Mouse (Mus musculus) embryo, embryonic 11.5 days (tissue): Measurements from ENCODE around the gene Fam120c.
"Not testable (repeated sequence)": the region's sequence is repeated elsewhere in the genome, so short reads cannot be mapped to it uniquely, and the experiment has no call there.

ENCODE experiments used
- DNase-seq: peaks from one replicate; pipeline ENCODE4 v3.0.0-alpha.2; 2012; ENCODE audit warnings: low read depth, low spot score

Fam120c gene

GRCm38 (mm10) chrX:151343761-151344500 lies at the start of gene Fam120c:
TSS of gene Fam120c (plus strand) at chrX:151344175.
- DNase-seq: peak; percentile 71

- no peak for DNase-seq
Observed at GRCm38 (mm10) chrX:151298329-151298728, 45.6 kb upstream of the Fam120c start.

DNA sequence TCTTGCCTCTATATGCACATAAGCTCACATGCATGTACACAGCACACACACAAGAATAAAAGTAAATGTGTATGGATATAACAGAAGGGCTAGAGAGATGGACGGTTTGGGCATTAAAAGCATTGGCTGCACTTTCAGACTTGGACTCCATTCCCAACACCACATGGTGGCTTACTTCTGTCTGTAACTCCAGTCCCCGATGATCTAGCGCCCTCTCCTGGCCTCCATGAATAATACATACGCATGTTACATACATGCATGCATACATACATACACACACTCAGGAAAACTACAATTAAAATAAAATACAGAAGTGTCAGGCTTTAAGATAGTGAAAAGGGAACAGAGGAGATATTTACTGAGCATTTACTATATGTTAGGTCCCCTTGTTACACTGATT lies 30.2 kb upstream of the Fam120c start:
- DNase-seq: no peak

GRCm38 (mm10) chrX:151333615-151334014 lies 10.4 kb upstream of the Fam120c start:
- no peak for DNase-seq

DNA sequence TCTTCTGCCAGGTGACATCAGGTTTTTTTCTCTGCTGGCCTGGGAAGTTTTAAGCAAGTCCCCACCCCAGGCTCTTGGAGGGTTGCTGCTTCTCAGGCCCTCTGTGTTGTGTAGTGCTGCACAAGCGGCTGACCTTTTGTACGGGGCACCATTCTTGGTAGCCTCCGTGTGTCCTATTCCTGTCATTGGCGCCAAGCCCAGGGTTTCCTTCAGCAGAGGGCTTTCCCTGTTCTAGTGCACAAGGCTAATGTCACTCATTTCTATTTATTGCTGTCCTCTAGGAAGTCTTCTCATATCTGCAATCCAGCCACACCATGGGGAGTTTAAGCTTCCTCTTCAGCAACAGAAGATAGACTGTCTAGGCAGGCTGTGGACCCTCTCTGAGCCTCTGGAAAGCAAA lies 6.2 kb upstream of the Fam120c start:
- DNase-seq: no peak

DNA sequence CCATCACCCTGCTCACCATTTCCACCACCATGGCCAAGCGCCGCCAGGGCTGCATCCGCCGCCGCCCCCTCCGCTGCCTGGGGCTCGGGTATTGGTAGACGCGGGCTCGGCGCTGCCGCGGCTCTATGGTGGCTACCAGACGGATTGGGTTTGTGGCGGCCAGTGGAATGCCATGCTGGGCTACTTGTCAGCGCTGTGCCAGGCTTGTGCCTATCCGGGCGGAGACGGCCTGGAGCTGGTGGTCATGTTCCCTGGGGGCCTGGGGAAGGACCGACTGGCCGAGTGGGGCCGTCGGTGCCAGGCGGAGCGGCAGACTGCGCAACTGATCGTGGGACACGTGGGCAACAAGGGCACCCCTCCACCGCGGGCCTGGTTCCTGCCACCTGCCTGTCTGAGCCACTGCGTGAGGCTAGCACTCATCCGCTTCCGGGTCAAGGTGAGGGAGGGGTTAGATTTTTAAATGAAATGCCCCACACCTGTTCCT lies 568 bp downstream of the Fam120c start:
- no peak for DNase-seq

DNA sequence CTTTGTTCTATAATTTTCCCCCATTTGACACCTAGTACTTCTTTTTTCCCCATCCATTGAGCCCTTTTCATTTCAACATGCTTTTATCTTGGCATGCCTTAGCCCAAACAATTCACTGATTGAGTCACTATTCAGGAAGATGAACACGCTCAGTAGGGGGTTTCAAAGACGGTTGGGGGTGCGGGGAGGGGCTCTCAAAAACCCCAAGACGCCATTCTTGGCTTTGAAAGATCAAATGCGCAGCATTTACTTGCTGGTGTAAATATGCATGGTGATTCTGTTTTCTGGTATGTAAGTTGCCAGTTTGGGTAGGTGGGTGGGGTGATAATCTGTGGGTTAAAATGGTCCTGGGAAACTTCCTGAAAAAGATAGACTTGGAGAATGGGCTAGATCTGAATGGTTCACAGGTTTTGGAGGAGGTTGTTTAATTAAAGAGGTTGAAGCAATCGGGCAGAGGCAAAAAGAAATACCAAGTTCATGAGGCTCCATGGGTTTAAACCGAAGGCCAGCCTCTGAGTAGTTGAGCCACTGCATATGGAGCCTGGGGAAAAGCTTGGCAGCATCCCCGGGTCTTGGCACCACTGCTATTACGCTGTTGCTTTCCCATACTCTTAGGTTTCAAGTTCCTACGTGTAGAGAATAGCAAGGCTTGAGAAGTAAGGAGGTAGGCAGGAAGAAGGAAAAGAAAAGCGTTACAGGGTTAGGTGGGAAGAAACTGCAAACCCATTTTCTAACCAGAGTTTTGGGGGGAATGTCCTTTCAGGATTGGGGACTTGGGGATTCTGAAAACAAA lies 1.6 kb downstream of the Fam120c start:
- DNase-seq: no peak

GRCm38 (mm10) chrX:151347278-151347677 lies 3.3 kb downstream of the Fam120c start:
- DNase-seq: no peak

DNA sequence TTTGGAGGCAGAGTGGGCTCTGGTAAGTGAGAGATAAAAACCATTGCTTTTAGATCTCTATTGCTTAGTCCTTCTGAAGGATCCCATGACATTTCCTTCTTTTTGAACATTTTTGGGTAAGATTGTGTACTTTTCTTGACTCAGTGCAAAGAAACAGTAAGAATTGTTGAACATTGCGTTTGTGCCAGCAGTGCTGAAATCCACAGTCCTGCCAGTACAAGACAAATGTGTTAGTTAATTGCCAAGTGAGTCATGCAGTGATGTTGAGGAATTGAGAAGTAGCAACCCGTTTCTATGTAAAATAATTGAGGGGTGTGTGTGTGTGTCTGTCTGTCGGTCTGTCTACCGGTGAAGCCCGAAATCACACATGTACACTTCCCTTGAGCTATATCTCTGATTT lies 5.3 kb downstream of the Fam120c start:
- no peak for DNase-seq

GRCm38 (mm10) chrX:151418801-151419200 lies 74.8 kb downstream of the Fam120c start:
- DNase-seq: no peak

GRCm38 (mm10) chrX:151420791-151421190 lies 76.8 kb downstream of the Fam120c start:
- DNase-seq: no peak

DNA sequence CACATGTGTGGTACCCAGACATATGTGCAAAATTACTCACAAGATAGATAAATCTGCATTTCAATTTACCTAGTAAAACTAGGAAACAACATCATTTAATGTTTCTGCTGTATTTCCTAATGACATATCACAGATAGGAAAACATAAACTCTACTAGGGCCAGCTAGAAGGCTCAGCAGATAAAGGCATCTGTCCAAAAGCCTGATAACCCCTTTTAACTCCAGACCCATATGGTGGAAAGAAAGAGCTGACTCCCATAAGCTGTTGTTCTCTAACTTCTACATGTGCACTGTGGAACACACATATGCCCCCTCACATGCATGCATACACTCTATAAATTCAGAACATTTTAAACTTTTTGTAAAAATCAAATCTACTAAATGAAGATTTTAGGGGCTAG lies 99.7 kb downstream of the Fam120c start:
- DNase-seq: no peak

DNA sequence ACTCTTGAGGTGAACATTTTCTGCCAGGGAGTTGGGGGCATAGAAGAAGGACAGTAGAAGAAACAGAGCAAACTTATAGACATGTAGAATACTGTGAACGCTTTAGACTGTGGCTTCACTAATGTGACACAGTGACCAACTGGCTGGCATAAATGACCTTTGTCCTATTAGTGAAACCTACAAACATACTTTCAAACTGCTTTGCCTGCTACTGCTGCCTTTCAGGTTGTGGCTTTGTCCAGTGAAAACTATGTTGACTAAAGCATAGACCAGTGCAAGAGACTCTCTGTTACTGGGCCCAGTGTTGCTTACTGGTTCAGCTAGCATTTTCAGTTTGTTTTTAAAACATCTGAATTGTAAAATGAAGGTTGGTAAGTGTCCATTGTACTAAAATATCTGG lies 100.2 kb downstream of the Fam120c start:
- no peak for DNase-seq

DNA sequence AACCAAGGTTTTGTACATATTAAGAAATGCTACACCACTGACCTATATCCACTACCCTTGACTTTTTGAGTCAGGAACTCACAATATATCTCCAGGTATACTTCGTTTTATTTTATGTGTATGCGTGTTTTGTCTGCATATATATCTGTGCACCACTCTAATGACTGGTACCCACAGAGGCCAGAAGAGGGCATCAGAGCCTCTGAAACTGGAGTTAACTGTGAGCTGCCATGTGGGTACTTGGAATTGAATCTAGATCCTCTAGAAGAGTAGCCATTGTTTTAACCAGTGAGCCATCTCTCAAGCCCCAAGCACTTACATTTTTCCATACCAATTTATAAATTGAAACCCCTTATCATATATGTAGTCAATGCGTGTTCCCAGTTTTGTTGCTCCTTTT lies 144.2 kb downstream of the Fam120c start:
- DNase-seq: no peak

GRCm38 (mm10) chrX:151493269-151493668 lies 149.3 kb downstream of the Fam120c start:
- DNase-seq: not testable (repeated sequence)

GRCm38 (mm10) chrX:151496596-151496995 lies 152.6 kb downstream of the Fam120c start:
- DNase-seq: no peak

DNA sequence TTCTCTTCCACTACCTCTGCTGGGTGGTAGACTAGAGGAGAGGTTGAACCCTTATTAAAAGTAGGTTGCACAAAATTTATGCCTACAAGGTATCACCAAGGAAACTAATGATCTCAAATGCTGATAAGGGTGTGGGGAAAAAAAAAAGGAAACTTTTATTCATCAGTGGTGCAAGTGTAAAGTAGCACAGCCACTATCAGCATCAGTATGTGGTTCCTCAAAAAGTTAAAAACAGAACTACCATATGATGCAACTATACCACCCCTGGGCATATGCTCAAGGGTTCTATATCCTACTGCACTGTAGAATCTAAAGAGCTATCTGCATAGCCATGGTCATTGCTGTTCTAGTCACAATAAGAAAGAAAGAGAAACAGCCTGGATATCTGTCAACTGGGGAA lies 164.6 kb downstream of the Fam120c start:
- DNase-seq: no peak

- DNase-seq: no peak
Observed at GRCm38 (mm10) chrX:151509906-151510305, 165.9 kb downstream of the Fam120c start.

DNA sequence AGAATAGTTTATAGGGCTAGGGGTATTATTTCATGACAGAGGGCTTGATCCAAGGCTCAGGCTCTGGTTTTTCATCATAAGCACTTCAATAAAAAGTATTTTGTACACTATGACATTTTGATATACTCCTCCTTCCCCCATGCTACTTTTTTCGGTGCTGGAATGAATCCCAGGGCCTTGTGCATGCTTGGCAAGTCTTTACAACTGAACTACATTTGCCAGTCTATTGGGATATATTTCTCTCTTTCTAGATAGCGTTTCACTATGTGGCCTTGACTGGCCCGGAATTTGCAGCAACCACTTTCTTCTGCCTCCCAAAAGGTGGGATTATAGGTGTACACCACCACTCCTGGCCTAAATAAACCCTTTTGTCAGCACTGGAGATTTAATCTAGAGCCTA lies 169.1 kb downstream of the Fam120c start:
- no peak for DNase-seq

DNA sequence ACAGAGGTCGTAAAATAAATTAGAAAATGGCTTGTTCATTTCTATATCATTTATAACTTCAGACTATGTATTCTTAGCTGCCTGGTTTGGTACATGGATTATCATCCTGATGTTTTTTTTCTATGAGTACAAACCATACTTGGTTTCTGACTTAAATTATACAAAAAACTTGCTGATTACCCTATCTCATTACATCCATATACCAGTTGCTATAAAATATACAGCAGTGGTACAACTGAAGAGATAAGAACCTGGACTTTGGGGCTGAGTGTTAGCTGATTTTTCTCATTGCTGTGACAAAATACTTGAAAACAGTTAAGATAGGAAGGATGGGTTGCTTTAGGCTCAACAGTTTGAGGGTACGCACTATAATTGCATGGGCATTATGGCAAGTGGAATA lies 169.7 kb downstream of the Fam120c start:
- no peak for DNase-seq

- no peak for DNase-seq
Observed at GRCm38 (mm10) chrX:151518181-151518580, 174.2 kb downstream of the Fam120c start.

DNA sequence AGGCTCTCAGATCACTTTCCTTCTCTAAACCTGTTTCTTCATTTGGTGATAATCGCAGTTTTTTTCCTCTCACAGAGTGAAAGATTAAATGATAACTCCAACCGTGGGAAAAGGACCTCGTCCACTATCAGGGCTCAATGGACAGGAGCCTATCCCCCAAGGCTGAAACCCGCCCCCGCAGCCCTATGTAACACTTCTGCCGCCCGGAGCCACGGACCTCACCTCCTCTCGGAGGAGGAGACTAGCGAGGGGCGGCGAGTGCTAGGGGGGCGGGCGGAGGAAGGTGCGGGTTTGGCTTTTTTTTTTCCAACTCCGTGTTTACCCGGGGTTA lies 176.1 kb downstream of the Fam120c start:
- no peak for DNase-seq
